Mouse (Mus musculus): Measurements from ENCODE around the gene Vmn2r74.

Gene Vmn2r74

GRCm38 (mm10) chr7:85961529-85961928 lies at the start of gene Vmn2r74:
TSS of gene Vmn2r74 (minus strand) at chr7:85961629.
- no peak for ATAC-seq (ENCODE audit: insufficient number of reproducible peaks, low FRiP score, low TSS enrichment)

GRCm38 (mm10) chr7:86007533-86007932 lies 46.1 kb upstream of the Vmn2r74 start:
- no peak for ATAC-seq (ENCODE audit: insufficient number of reproducible peaks, low FRiP score, low TSS enrichment)

All from cerebellum, adult (tissue).